Mouse (Mus musculus) embryo, embryonic 11.5 days (tissue): ENCODE data around the gene Heatr5b.

Experiments used
- DNase-seq: peaks from one replicate; pipeline ENCODE4 v3.0.0-alpha.2; 2012; ENCODE audit warnings: low read depth, low spot score

Gene Heatr5b

DNA sequence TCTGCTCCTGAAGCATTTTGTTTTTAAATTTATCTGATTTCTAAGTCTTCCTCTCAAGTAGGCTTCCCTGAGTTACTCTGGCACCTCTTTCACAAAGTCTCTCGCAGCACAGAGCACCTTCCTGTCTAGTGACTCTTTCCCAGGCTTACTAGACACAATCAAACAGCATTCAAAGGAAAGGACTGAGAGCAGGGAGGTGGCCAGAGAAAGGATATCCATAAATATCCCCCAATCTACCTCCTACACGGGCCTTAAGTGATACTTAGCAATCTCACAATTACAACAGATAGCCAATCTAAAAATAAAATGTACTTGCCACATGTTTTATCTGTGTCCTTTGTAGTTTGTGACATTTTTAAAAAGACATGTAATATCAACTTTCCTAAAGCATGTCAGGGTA, 66.2 kb downstream of the Heatr5b start:
- no peak for DNase-seq

DNA sequence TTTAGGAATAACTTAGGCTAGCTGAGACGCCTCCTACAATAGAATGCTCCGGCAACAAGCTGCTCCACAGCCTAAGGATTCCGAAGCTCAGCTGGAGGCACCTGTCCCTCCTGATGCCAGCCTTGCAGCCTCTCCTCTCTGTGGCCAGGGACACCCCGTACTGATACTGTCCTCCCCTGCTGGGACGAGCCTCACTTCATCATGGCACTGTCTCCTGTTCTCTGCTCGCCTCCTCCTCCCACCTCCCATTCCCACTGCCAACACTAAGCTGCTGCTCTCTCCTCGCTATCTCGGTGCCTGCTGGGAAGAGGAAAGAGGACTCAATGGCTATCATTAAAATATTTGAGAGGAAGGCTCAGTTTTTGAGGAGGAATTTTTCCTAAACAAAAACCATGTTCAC, 67.6 kb downstream of the Heatr5b start:
- no peak for DNase-seq

DNA sequence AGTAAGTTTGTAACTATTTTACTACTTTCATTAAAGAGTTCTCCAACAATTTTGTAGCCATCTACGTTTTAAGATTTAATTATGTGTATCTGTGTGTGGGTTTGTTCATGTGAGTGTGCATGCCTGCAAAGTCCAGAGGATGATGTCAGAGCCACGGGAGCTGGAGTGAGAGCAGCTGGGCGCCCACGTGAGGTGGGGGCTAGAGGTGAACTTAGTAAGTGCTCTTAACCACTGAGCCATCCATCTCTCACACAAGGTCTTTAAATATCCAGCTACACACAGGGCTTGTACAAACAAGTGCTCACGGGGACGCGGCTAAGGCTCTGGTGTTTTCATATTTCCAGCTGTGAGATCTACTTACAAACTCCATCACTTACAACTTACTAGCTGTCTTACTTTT, 69.1 kb downstream of the Heatr5b start:
- DNase-seq = no peak

DNA sequence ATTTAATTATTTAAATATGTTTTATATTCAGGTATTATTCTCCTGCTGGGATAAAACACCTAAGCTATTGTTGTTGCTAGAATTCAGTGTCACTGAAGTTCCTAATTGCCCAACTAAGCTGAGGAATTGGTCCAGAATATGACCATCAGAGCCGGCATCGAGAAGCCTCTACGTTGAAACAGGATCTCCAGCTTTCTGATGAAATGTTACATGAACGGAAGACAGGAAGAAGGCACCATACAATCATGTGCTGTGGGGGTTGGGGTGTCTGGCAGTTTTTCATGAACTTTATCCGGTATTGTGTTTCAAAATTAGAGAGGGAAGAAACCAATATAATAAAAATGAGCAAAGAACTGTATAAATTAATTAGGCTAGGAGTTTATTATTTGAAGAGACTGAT, 71.9 kb downstream of the Heatr5b start:
- no peak for DNase-seq

DNA sequence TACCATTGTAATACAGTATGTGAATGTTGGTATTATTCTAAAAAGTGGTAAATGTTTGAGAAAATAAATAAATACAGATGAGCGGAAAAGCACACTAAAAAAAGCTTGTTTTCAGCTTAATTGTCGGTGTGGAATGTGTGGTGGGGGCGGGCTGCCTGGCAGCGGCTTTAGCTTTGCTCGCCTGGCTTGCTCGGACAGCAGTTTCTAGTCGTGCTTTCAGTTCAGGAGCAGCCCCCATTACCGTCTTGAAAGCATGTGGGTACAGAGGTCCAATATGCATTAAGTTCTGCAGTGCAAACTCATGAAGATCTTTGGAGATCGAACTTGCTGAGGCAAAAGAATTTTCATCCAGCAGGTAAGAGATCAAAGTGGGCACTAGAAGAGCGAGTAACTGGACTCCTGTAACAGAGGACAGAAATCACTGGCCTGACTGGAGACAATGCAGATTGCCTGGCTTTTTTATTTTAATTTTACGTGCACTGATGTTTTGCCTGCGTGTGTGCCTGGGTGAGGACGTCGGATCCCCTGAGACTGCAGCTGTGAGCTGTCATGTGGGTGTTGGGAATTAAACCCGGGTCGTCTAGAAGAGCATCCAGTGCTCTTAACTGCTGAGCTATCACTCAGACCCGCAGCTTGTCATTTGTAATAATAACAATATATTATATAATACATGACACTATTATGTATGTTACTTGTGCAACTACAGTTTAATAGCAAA, 82.1 kb downstream of the Heatr5b start:
- no peak for DNase-seq

DNA sequence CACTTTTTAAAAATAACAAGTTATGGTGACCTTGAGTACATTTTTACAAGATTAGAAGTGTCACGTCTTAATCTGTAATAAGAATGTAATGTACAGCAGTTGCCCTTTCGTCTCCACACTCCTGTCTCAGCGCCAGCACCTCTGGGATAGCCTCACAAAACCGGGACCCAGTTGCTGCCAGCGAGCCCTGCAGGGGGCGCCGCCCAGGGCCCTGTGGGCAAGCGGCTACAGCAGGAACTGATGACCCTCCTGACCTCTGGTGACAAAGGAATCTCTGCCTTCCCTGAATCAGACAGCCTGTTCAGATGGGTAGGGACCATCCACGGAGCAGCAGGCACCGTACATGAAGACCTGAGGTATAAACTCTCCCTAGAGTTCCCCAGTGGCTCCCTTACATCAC, 83.1 kb downstream of the Heatr5b start:
- DNase-seq = no peak

DNA sequence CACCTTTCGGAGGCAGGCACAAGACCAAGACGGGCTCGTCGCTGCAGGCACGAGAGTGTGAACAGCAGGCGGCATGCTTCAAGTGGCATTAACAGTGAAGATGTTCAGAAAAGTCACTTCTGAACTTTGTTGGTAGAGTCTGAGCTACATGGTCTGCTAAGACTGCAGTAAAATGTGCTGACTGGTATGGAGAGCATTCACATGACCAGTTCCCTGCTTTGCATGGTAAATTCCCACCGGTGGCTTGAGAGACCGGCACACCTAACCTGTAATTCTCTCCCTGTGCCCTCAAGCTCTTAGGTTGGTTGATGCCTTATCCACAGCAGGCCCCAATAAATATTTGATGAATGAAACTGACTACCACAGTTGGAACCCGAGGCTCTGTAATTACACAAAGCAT, 86.7 kb downstream of the Heatr5b start:
- no peak for DNase-seq

DNA sequence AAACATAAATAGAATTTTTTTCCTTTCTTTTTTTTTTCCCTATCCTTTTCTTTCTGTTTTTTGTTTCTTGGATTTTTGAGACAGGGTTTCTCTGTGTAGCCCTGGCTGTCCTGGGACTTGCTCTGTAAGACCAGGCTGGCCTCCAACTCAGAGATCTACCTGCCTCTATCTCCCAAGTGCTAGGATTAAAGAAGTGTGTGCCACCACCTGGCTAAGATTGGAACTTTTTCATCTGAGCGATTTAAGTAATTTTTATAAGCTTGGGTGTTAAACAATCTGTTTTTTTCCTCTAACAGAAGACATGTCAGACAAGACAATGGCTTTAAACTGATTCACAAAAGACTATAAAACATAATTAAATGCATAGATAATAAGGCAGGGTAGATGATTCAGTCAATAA, 96.7 kb downstream of the Heatr5b start:
- DNase-seq = no peak

DNA sequence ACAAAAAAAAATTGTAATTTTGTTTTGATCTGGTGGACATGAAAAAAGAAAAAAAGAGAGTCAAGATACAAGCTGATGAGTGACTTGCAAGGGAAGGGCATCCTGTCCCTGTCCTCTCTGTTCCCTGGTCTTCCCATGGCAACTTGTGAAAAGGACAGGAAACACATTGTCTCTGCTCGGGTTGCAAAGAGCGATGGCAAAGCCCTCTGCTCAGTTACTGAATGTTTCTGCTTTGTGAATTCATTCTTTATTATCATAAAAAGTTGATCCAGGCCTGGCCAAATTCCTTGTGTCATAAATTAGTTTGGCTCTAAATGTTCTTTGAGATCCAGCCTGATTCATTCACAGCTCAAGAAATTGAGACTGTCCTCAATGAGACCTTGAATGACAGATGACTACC, 97.4 kb downstream of the Heatr5b start:
- no peak for DNase-seq

DNA sequence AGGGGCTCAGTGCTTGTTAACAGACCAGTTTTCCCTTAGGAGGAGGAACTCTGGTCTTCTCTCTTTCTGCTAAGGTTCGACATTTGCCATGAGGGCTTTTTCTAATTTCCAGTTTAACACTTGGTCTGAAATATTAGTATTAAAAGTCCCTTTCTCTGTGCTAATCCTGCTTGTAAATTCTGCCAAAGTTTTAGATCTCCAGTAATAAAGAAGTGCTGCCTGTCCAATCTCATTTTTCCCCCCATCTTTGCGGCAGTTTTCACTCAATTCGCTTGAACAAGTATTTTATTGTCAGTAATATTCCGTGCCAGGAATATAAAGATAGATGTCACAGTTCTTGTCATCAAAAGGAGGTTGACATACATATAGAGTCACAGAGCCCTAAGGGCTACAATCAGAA, 98.1 kb downstream of the Heatr5b start, which contains the start of gene Strn:
Strn (minus strand) TSS at position 101 of the 400 bp plus-strand sequence.
- DNase-seq = no peak

DNA sequence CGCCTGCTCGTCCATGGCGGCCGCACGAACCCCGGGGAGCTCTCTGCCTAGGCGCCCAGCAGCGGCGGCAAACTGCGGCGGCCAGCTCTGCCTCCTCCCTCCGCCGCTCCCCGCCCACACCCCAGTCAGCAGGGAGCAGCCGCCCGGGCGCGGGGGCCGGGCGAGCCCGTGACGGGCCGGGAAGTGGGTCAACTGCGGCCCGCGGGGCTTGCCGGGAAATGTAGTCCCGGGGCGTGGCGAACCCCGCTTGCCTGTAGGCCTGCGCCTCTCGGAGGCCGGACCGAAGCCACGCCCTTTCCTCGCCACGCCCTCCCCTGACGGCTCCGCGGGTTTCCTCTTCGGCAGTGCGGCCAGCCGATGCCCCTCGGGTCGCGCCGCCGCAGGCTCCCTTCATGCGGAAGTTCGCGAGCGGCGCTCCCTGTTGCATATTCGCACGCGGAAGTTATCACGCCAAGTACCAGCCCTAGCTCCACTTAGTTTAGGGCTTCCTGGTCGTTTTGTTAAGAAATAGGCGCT, 98.6 kb downstream of the Heatr5b start:
- peak; percentile 96 for DNase-seq

DNA sequence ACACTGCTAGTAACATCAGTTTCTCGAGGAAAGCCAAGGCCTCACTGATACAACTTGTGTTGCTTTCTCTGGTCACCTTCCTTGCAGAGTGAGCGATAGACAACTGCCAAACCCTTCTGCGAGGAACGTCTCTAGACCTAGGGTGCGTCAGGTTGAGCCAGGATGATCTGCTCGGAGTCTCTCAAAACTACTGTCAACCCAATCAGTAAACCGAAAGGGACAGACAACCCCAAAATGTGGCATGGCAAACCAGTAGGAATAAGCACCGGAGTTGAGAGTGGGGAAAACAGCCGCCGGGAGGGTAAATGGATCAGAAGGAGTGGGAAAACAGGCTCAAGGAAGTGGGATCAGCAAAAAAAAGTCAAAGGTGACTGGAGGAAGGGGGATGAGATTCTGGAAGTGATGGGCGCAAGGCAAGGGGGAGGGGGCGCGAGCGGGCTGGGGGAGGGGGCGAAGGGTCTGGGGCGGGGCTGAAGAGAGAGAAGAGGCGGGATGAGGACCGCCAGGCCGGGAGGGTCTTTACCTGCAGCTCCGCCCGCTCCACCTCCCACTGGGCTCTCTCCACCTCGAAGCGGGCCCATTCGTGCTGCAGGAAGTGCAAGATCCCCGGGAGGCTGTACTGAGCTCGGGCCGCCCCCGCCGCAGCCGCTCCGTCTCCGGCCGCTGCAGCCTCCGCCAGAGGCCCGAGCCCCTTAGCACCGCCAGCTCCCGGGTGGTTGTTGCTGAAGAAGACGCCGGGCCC, 99.3 kb downstream of the Heatr5b start:
- DNase-seq = no peak

DNA sequence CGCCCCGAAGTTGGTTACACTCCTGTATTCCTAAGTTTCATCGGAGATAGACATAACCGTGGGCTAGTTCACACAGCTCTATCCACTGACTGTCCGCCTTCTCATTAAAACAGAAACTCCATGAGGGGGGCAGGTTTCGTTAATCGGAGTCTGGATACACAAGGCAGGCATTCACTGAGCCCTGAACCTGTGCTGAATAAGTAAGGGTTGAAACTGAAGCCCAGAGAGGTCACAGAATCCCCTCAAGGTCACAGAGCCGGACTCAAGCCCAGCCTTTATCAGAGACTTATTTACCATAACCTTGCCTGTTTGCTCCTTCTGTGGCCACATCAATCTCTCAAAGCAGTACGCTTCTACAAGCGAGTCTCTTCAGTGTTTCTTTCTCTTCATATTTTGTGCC, 100.4 kb downstream of the Heatr5b start:
- no peak for DNase-seq

DNA sequence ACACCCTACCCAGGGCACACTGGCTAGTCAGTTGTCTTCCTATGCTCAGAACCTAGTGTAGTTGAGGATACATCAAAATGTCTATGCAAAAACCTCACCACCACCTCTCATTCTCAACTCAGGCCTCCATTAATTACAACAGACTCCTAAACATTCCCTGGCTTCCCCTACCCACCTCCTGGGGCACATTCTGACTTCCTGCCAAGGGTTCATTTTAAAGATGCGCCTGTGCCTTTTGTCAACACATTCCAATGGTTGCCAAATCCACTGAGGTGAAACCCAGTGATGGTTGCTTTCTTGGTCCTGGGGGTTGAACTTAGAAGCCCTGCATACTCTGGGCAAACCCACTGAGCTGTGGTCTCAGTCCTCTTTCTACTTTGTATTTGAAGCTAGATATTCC, 103.1 kb downstream of the Heatr5b start:
- no peak for DNase-seq

DNA sequence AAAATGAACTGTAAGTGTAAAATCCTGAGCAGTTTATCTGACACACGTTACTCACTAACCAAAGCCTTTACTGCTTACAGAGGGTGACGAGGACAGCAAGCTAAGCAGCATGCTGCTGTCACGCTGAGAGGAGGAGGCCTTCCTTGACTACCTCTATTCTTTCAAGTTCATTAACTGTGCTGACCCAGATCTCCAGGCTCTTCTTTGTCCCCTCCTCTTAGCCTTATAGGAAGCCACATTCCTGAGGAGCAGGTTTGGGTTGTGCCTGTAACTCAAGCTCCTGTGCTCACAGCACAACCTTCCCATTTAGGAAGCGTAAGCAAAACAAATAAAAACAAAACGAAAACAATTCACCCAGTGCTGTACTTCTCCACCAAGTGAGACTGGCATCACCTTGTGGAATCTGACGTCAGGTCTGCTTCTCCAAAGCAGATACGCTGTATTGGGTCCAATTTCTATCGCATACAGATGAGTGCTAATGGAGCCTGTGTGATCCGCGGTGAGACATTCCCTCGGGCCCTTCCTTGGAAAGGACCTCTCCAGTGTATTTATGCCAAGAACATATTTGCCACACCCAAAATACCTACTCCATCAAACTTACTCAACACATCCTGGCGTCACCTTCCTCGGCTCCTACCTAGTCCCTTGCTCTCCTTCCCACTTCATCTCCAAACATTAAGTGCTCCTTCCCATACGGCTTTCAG, 108.3 kb downstream of the Heatr5b start:
- DNase-seq = no peak

DNA sequence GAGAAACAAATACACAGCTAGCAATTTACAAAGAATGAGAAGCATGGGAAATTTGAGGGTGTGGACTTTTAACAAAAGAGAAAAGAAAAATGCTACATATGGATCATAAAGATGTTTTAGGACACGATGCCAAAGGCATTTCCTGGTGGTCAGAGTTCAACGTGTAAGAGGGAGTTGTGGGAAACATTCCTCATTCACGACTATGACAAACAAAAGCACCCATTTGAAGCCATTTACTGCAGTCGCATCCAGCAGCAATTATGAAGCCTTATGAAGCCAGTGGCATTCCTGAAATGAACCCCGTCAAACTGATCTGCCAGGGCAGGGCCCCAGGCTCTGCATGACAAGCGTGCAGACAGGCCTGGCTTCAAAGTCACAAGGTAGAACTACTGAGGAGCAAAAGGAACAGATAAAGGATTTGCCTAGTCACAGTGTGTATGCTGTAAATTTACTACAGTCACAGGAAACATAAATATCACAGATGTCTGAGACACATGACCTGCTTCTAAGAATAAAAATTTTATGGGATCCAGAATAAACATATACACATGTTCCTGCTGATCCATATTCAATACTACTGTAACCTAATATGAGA, 110.6 kb downstream of the Heatr5b start:
- DNase-seq = no peak

DNA sequence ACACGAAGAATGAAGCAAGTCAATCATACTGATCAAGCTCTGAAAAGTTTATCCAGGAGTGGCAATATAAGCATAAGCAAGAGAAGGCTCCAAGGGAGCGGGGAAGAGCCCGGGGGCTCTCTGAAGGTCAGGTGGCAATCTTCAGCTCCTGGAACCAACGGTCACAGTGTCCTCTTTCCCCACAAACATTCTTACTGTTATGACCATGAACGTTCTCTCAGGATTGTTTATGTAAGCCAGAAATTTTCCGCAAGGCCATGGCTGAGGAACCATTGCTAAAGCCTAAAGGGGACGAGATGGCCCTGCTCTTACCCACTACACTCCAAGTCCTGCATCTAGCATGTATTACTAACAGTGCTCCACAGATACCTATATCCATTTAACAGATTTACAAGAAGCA, 113.5 kb downstream of the Heatr5b start:
- DNase-seq = no peak

DNA sequence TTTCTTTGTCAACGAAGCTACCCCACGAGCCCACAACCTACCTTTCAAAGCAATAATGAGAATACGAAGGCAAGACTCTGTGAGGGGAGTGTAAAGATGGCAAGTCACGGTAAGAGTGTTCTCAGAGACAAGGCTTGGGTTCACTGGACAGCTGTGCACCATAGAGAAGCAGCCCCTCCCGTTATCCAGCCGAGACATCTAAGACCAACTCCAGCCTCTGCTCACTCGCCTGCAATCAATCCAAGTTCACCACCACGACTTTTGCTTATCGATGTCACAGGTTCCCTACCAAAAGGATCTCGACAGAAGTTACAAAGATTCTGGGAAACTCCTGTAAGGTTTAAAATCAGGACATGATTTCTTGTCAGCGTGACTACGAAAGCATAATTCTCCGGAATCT, 116.1 kb downstream of the Heatr5b start:
- no peak for DNase-seq

DNA sequence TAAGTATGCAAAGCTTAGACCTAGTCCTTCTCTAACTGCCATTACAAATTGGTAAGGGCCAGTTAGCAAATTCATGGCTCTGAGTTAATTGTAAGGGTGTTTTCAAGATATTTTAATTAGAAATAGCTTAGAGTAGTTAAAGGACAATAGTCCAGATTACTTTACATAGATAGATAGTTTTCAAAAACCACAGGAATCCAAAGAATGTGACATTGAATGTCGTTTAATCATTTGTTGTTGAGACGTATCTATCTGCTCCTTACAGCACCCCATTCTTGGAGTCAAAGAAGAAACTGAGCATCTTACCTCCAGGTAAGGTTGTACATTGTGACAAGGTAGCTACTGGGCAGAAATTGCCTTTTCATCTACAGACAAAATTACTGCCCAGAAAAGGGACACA, 124.9 kb downstream of the Heatr5b start:
- DNase-seq = no peak

DNA sequence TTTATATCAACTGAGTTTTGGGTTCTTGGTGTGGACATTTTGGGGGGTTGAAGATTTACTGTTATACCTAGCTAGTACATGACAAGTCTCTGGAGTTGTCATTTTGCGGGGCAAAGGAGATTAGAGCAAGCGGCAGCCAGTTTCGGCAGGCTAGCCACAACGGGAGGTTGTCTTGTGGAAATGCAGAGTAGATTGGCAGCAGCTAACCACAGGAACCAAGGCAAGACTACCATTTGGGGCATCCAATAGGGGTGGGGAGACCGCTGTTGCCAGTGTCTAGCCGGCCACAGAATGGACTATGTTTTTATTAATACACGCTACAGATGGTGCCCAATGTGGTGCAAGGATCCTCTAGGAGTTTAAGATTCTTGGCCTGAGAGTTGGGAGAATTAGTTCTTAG, 126.7 kb downstream of the Heatr5b start:
- DNase-seq = no peak

DNA sequence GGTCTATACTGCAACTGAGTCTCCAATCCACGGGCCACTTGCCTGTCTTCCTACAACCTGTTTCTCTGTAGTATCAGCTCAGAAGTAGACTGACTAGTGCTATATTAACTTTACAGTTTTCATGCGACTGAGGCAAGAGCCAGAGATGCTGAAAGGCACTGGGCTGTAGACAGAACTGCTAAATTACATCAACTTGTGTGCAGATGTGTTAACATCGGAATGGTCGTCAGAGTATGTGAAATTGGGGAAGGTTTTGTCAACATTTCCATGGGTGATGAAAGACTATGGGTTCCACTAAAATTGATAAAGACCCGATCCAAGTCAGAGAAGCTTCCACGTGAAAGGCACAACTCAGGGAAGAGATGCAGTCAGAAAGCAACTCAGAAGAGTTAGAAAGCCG, 132.2 kb downstream of the Heatr5b start:
- no peak for DNase-seq
